Mouse (Mus musculus) heart, adult 2 months (tissue): ENCODE measurements at regions not wholly inside any gene's neighbourhood (a gene's known extent, or its start where the extent isn't known, plus 50 kb on each side); places are given as distances from the start of the nearest gene placed in this dataset.

Source experiments
- CTCF ChIP-seq: fragments of 200-600 bp; IDR thresholded peaks from 2 replicates; pipeline ENCODE4 v1.8.1; 2022; ENCODE audit warnings: antibody characterized with exemption, mild to moderate bottlenecking, moderate library complexity
- EP300 ChIP-seq: fragments of 200-500 bp; IDR thresholded peaks from 2 replicates; pipeline ENCODE4 v1.6.1; 2011; ENCODE audit warnings: low read depth, low read length, control low read depth; ENCODE audit not compliant: insufficient read depth
- POLR2A ChIP-seq: fragments of 200-500 bp; IDR thresholded peaks from 2 replicates; pipeline ENCODE4 v1.6.1; 2011; ENCODE audit warnings: mild to moderate bottlenecking, low read depth, low read length, control low read depth; ENCODE audit not compliant: insufficient read depth

DNA sequence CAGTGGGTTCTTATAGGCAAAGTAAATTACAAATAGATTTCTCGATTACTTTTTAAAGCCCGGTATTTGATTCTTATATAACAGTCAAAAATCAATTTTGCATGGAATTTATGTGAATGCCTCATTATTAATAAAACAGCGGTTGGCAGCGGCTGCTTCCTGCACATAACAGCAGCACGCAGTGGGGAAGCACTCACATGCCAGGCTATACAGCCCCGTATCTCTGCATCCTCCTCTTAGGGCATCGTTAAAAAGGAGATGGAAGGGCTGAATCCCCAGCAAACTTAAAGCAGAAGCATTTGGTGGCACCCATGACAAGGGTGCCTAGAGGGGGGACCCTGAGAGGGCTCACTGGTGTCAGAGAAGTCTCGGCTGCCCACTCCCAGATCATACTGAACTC lies 255.3 kb upstream of the Hnrnpa3 start:
- no peak for TF ChIP-seq CTCF
- TF ChIP-seq POLR2A: no peak
- TF ChIP-seq EP300: no peak
